Mouse (Mus musculus): ENCODE results near the gene Gm13697.
"Not testable (repeated sequence)": the region's sequence is repeated elsewhere in the genome, so short reads cannot be mapped to it uniquely, and the experiment has no call there.

Gm13697 gene

GRCm38 (mm10) chr2:83984443-83984842, at the start of gene Gm13697:
Gene Gm13697, plus strand, starts transcription at chr2:83984743.
- not testable (repeated sequence) for DNase-seq (ENCODE audit: low read depth, low spot score)

GRCm38 (mm10) chr2:83940931-83941361, 43.6 kb upstream of the Gm13697 start, which contains the start of gene Zswim2:
Gene Zswim2, minus strand, starts transcription at chr2:83941228.
- peak; percentile 86 for DNase-seq (ENCODE audit: low read depth, low spot score)

GRCm38 (mm10) chr2:83941378-83941777, 43.2 kb upstream of the Gm13697 start:
- no peak for DNase-seq (ENCODE audit: low read depth, low spot score)

- no peak for DNase-seq (ENCODE audit: low read depth, low spot score)
Measured at GRCm38 (mm10) chr2:83941792-83942191, 42.8 kb upstream of the Gm13697 start.

GRCm38 (mm10) chr2:83955393-83955792, 29.1 kb upstream of the Gm13697 start, which contains the start of gene Gm13698:
Gene Gm13698, plus strand, starts transcription at chr2:83955693.
- not testable (repeated sequence) for DNase-seq (ENCODE audit: low read depth, low spot score)

GRCm38 (mm10) chr2:83961203-83961602, 23.3 kb upstream of the Gm13697 start, which contains the start of gene Gm13693:
Gene Gm13693, plus strand, starts transcription at chr2:83961503.
- DNase-seq (ENCODE audit: low read depth, low spot score), result not testable (repeated sequence)

GRCm38 (mm10) chr2:83967013-83967412, 17.5 kb upstream of the Gm13697 start, which contains the start of gene Gm13695:
Gene Gm13695, plus strand, starts transcription at chr2:83967313.
- not testable (repeated sequence) for DNase-seq (ENCODE audit: low read depth, low spot score)

- not testable (repeated sequence) for DNase-seq (ENCODE audit: low read depth, low spot score)
Measured at GRCm38 (mm10) chr2:83972823-83973222, 11.7 kb upstream of the Gm13697 start, which contains the start of gene Gm13696. Gene Gm13696, plus strand, starts transcription at chr2:83973123.

GRCm38 (mm10) chr2:83978633-83979032, 5.9 kb upstream of the Gm13697 start, which contains the start of gene Gm13694:
Gene Gm13694, plus strand, starts transcription at chr2:83978933.
- DNase-seq (ENCODE audit: low read depth, low spot score), result not testable (repeated sequence)

- DNase-seq (ENCODE audit: low read depth, low spot score), result not testable (repeated sequence)
Measured at GRCm38 (mm10) chr2:83990253-83990652, 5.7 kb downstream of the Gm13697 start, which contains the start of gene Gm13691. Gene Gm13691, plus strand, starts transcription at chr2:83990553.

- DNase-seq (ENCODE audit: low read depth, low spot score), result not testable (repeated sequence)
Measured at GRCm38 (mm10) chr2:83993639-83994255, 9.2 kb downstream of the Gm13697 start.

GRCm38 (mm10) chr2:83994526-83994925, 10.0 kb downstream of the Gm13697 start:
- DNase-seq (ENCODE audit: low read depth, low spot score), result not testable (repeated sequence)

GRCm38 (mm10) chr2:84008913-84009312, 24.4 kb downstream of the Gm13697 start:
- DNase-seq (ENCODE audit: low read depth, low spot score), result no peak

- no peak for DNase-seq (ENCODE audit: low read depth, low spot score)
Measured at GRCm38 (mm10) chr2:84009818-84010217, 25.3 kb downstream of the Gm13697 start.

GRCm38 (mm10) chr2:84014572-84014971, 30.0 kb downstream of the Gm13697 start:
- no peak for DNase-seq (ENCODE audit: low read depth, low spot score)

GRCm38 (mm10) chr2:84016291-84016690, 31.7 kb downstream of the Gm13697 start:
- not testable (repeated sequence) for DNase-seq (ENCODE audit: low read depth, low spot score)

GRCm38 (mm10) chr2:84018330-84018729, 33.8 kb downstream of the Gm13697 start:
- DNase-seq (ENCODE audit: low read depth, low spot score), result no peak

- DNase-seq (ENCODE audit: low read depth, low spot score), result peak; percentile 27
Measured at GRCm38 (mm10) chr2:84019519-84020305, 35.2 kb downstream of the Gm13697 start.

- DNase-seq (ENCODE audit: low read depth, low spot score), result no peak
Measured at GRCm38 (mm10) chr2:84021930-84022329, 37.4 kb downstream of the Gm13697 start.

- no peak for DNase-seq (ENCODE audit: low read depth, low spot score)
Measured at GRCm38 (mm10) chr2:84022905-84023304, 38.4 kb downstream of the Gm13697 start.

GRCm38 (mm10) chr2:84023319-84023718, 38.8 kb downstream of the Gm13697 start:
- no peak for DNase-seq (ENCODE audit: low read depth, low spot score)

- no peak for DNase-seq (ENCODE audit: low read depth, low spot score)
Measured at GRCm38 (mm10) chr2:84025217-84025616, 40.7 kb downstream of the Gm13697 start.
